8 mouse cellular contexts compared by ENCODE assay signal in genomic region chr12:86802005-86802671, GRCm38 (mm10).
A peak's percentile ranks its signal among the peaks of the same experiment; 100 is the strongest.
DNase-seq lines count a peak whose midpoint lies in the region; ATAC-seq lines count a peak whose summit lies in the region.

No protein-coding gene starts in this region.

- H3K4me2 ChIP-seq in forebrain, embryonic 16.5 days (ENCODE audit: low read length) = peak overlapping the region; percentile 44
- peak overlapping the region; percentile 41 for H3K4me2 ChIP-seq in hindbrain, embryonic 12.5 days (replicated peaks)
- H3K4me2 ChIP-seq in midbrain, embryonic 15.5 days = peak overlapping the region; percentile 37

- peak overlapping the region; percentile 88 for H3K4me3 ChIP-seq in megakaryocyte, embryonic 14.5 days (replicated peaks)
- H3K4me3 ChIP-seq in forebrain, embryonic 16.5 days (replicated peaks; ENCODE audit: low read length) = peak overlapping the region; percentile 5; the same call in 1 of the 2 replicates
- 0 out of 2 replicates have a peak overlapping the region, but pooled peaks have one; percentile 3 for H3K4me3 ChIP-seq in hindbrain, embryonic 12.5 days
- H3K4me3 ChIP-seq in limb, embryonic 10.5 days = peak overlapping the region; percentile 41
- no peak overlapping the region for H3K4me3 ChIP-seq in midbrain, embryonic 15.5 days

- H3K36me3 ChIP-seq in megakaryocyte, embryonic 14.5 days (replicated peaks; ENCODE audit: low read length) = no peaks in the 10 kb centered on the region
- H3K36me3 ChIP-seq in forebrain, embryonic 16.5 days (ENCODE audit: control insufficient read depth, insufficient read depth) = no peaks in the 10 kb centered on the region
- H3K36me3 ChIP-seq in hindbrain, embryonic 12.5 days = no peaks in the 10 kb centered on the region
- no peaks in the 10 kb centered on the region for H3K36me3 ChIP-seq in limb, embryonic 10.5 days
- no peaks in the 10 kb centered on the region for H3K36me3 ChIP-seq in midbrain, embryonic 15.5 days (replicated peaks)

- H3K27ac ChIP-seq in forebrain, embryonic 16.5 days (ENCODE audit: low read length) = peak overlapping the region; percentile 98
- H3K27ac ChIP-seq in hindbrain, embryonic 12.5 days = peak overlapping the region; percentile 99
- peak overlapping the region; percentile 94 for H3K27ac ChIP-seq in limb, embryonic 10.5 days
- peak overlapping the region; percentile 96 for H3K27ac ChIP-seq in midbrain, embryonic 15.5 days

- H3K9me3 ChIP-seq in megakaryocyte, embryonic 14.5 days = no peaks in the 10 kb centered on the region
- H3K9me3 ChIP-seq in forebrain, embryonic 16.5 days (ENCODE audit: control insufficient read depth, low read length) = no peaks in the 10 kb centered on the region
- no peaks in the 10 kb centered on the region for H3K9me3 ChIP-seq in hindbrain, embryonic 12.5 days (replicated peaks)
- no peaks in the 10 kb centered on the region for H3K9me3 ChIP-seq in limb, embryonic 10.5 days (replicated peaks)
- no peaks in the 10 kb centered on the region for H3K9me3 ChIP-seq in midbrain, embryonic 15.5 days

- H3K4me1 ChIP-seq in megakaryocyte, embryonic 14.5 days = peaks cover 95% of the 10 kb centered on the region
- H3K4me1 ChIP-seq in forebrain, embryonic 16.5 days (replicated peaks; ENCODE audit: control insufficient read depth, insufficient read depth, low read length) = peaks cover 83% of the 10 kb centered on the region
- peaks cover 81% of the 10 kb centered on the region for H3K4me1 ChIP-seq in hindbrain, embryonic 12.5 days
- peaks cover 82% of the 10 kb centered on the region for H3K4me1 ChIP-seq in limb, embryonic 10.5 days
- H3K4me1 ChIP-seq in midbrain, embryonic 15.5 days = peaks cover 86% of the 10 kb centered on the region

- ATAC-seq in megakaryocyte, adult 5-6 weeks (ENCODE audit: poor library complexity, severe bottlenecking) = no peak
- peak; percentile 14; the same call in 1 of the 2 replicates for ATAC-seq in forebrain, embryonic 16.5 days
- ATAC-seq in hindbrain, embryonic 12.5 days (ENCODE audit: low FRiP score) = peak; percentile 53
- peak; percentile 26; the same call in 1 of the 2 replicates for ATAC-seq in midbrain, embryonic 15.5 days (replicated peaks)
- ATAC-seq in megakaryocyte-erythroid progenitor cell, adult 5-6 weeks (replicated peaks; ENCODE audit: low FRiP score, low TSS enrichment, poor library complexity, severe bottlenecking) = no peak

- H3K27me3 ChIP-seq in megakaryocyte, embryonic 14.5 days (replicated peaks) = no peaks in the 10 kb centered on the region
- no peaks in the 10 kb centered on the region for H3K27me3 ChIP-seq in forebrain, embryonic 16.5 days (replicated peaks; ENCODE audit: control insufficient read depth, insufficient read depth, low read length)
- H3K27me3 ChIP-seq in hindbrain, embryonic 12.5 days = no peaks in the 10 kb centered on the region
- H3K27me3 ChIP-seq in limb, embryonic 10.5 days (ENCODE audit: low read depth, poor library complexity, severe bottlenecking) = no peaks in the 10 kb centered on the region
- H3K27me3 ChIP-seq in midbrain, embryonic 15.5 days (replicated peaks) = no peaks in the 10 kb centered on the region

- peak; percentile 65 to 71 for DNase-seq in adrenal gland, postnatal 36 days
- DNase-seq in limb, embryonic 10.5 days (ENCODE audit: low spot score) = peak; percentile 85

- 2% methylated on average over 17 of the region's 17 CpGs for WGBS in forebrain, embryonic 16.5 days
- under 1% methylated on average over 17 of the region's 17 CpGs for WGBS in hindbrain, embryonic 12.5 days
- WGBS in limb, embryonic 10.5 days = 2% methylated on average over 17 of the region's 17 CpGs
- WGBS in midbrain, embryonic 15.5 days = under 1% methylated on average over 17 of the region's 17 CpGs

- H3K9ac ChIP-seq in forebrain, embryonic 16.5 days (replicated peaks; ENCODE audit: low read depth, low read length) = peak overlapping the region; percentile 60
- peak overlapping the region; percentile 47 for H3K9ac ChIP-seq in hindbrain, embryonic 12.5 days
- H3K9ac ChIP-seq in midbrain, embryonic 15.5 days = peak overlapping the region; percentile 43; the same call in 1 of the 2 replicates

Comparison
In these comparisons a context has a peak if more than half of its experiments do, and no peak if none do; other contexts are left out.
1. ATAC-seq: peak in forebrain, embryonic 16.5 days (single experiment), hindbrain, embryonic 12.5 days (single experiment) and midbrain, embryonic 15.5 days (single experiment); none in megakaryocyte, adult 5-6 weeks (single experiment) and megakaryocyte-erythroid progenitor cell, adult 5-6 weeks (single experiment).
2. Peak in every context shown above with its lines, with median percentiles within 50 percentile points of each other: H3K27ac ChIP-seq, H3K4me2 ChIP-seq and H3K9ac ChIP-seq.